Mouse (Mus musculus): ENCODE results near the gene H2afj.

DNA sequence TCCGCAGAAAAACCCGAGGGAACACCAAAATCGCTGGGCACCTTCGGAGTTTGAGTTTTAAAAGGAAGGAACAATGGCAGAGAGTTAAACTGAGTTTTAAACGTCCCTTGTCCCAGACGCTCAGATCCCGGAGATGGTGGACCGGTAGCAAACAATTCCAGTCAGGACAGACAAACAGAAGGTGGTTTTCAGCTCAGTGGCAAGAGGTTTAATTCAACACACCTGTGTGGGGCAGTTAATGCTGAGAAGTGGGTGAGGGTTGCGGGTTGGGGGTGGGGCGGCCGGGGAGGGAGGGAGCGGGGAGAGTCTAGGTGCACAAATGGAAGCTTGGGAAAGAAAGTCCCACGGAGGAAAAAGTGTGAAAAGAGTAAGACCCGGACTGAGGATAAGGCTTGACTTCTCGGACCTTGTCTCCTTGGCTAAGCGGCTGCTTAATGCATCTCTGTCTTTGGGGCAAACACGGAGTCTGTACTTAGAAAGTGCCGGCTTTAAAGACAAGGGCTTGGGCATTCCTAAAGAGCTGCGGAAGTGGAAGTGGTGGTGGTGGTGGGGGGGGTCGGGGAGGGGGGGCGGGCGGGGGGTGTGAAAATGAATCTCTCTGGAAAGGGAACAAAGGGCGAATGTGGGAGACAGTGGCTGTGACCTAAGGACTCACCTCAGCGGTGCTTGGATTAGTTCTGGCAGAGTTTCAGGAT is 14.1 kb upstream of the H2afj start:
- TF ChIP-seq POLR2AphosphoS5 (IDR thresholded peaks at IDR 0.05; ENCODE audit: insufficient replicate concordance, low read depth, low read length) (no peak), GATA2 (IDR thresholded peaks at IDR 0.05; ENCODE audit: borderline replicate concordance, low read depth, low read length) (no peak), CTCF (IDR thresholded peaks at IDR 0.05; ENCODE audit: low read depth, low read length) (no peak), GATA1 (IDR thresholded peaks at IDR 0.05; ENCODE audit: borderline replicate concordance, low read length) (no peak), TAL1 (conservative IDR thresholded peaks at IDR 0.05; ENCODE audit: low read depth, low read length) (no peak)

Measured in G1E (cell line).